Mouse (Mus musculus) thymus, adult 2 months (tissue): ENCODE data around the gene Eif3l. TPM values are rescaled to one million over a fixed set of nuclear protein-coding genes. Genes with fewer than 3 reads are reported as not detected.

Source experiments
- DNase-seq: peaks from one replicate; pipeline ENCODE4 v3.0.0; 2021
- H3K27ac ChIP-seq: fragments of 200-500 bp; 2 replicates; pipeline ENCODE4 v1.5.1; 2012; ENCODE audit warnings: low read length, control low read depth; ENCODE audit not compliant: control insufficient read depth, insufficient read depth
- H3K27me3 ChIP-seq: fragments of 200-500 bp; 2 replicates; pipeline ENCODE4 v1.6.1; 2012; ENCODE audit warnings: mild to moderate bottlenecking, low read length, moderate library complexity, mixed read lengths; ENCODE audit not compliant: control insufficient read depth, insufficient read depth
- H3K36me3 ChIP-seq: fragments of 200-500 bp; 2 replicates; pipeline ENCODE4 v1.6.1; 2012; ENCODE audit warnings: mild to moderate bottlenecking, low read length, moderate library complexity; ENCODE audit not compliant: control insufficient read depth, insufficient read depth
- H3K4me1 ChIP-seq: fragments of 200-500 bp; replicated peaks from 2 replicates; pipeline ENCODE4 v1.6.1; 2012; ENCODE audit warnings: low read length; ENCODE audit not compliant: control insufficient read depth, insufficient read depth
- H3K4me3 ChIP-seq: fragments of 200-500 bp; 2 replicates; pipeline ENCODE4 v1.5.1; 2012; ENCODE audit warnings: mild to moderate bottlenecking, low read length, control low read depth, moderate library complexity; ENCODE audit not compliant: control insufficient read depth, insufficient read depth
- CTCF ChIP-seq: fragments of 200-500 bp; IDR thresholded peaks from 2 replicates; pipeline ENCODE4 v1.5.1; 2012; ENCODE audit warnings: mild to moderate bottlenecking, control low read depth, low read length, moderate library complexity, borderline replicate concordance; ENCODE audit not compliant: control insufficient read depth, poor library complexity, insufficient read depth; ENCODE audit errors: extremely low read depth
- POLR2A ChIP-seq: fragments of 200-500 bp; IDR thresholded peaks from 2 replicates; pipeline ENCODE4 v1.6.1; 2012; ENCODE audit warnings: mild to moderate bottlenecking, low read length, control low read depth, moderate library complexity; ENCODE audit not compliant: control insufficient read depth, poor library complexity, insufficient read depth; ENCODE audit errors: extremely low read depth
- WGBS: fragments of 180-500 bp; shearing (Covaris S2); methylation state at CpG from one replicate; pipeline ENCODE4 v1.1.7; 2018; 5-methylcytosine and 5-hydroxymethylcytosine counted together
- polyA plus RNA-seq: library from polyadenylated mRNA; depleted of rRNA; stranded (reverse); fragments of >200 nt; gene quantifications from 2 replicates; pipeline ENCODE4 v1.2.3, GENCODE M21; 2012

Gene Eif3l
- polyA plus RNA-seq, 1 experiment, result 205 TPM

DNA sequence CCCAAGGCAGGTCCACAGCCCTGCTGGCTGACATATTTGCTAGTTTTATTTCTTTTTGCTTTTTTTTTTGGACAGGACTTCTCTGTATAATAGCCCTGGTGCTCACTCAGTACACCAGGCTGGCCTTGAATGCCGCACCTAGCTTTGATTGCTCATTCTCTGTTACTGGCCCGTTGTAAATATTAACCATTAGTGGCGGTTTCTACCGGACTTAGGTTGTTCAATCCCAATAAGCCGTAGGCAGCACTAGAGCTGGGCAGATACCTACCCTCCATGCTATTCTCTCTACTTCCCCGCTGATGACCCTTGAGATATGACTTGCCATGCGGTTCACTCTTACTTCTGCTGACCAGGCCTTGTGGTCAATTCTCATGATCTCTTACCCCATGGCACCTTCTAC is 4.6 kb downstream of the Eif3l start:
- H3K4me1 ChIP-seq, result peaks cover 10% of the 10 kb centered on the region
- H3K36me3 ChIP-seq, result peaks cover 70% of the 10 kb centered on the region
- no peak for TF ChIP-seq POLR2A
- no peak for TF ChIP-seq CTCF
- H3K27ac ChIP-seq, result no peak overlapping the region
- H3K27me3 ChIP-seq, result no peaks in the 10 kb centered on the region
- 97% methylated on average over 7 of the region's 7 CpGs for WGBS
- no peak for DNase-seq
- no peak overlapping the region for H3K4me3 ChIP-seq

- peaks cover 55% of the 10 kb centered on the region for H3K36me3 ChIP-seq
- H3K27ac ChIP-seq, result no peak overlapping the region
- H3K27me3 ChIP-seq, result no peaks in the 10 kb centered on the region
- no peak overlapping the region for H3K4me3 ChIP-seq
- DNase-seq, result no peak
- WGBS, result 96% methylated on average over 6 of the region's 6 CpGs
- H3K4me1 ChIP-seq, result no peaks in the 10 kb centered on the region
- no peak for TF ChIP-seq CTCF
- TF ChIP-seq POLR2A, result no peak
These were observed 17.3 kb downstream of the Eif3l start for GRCm38 (mm10) chr15:79092284-79092683.

DNA sequence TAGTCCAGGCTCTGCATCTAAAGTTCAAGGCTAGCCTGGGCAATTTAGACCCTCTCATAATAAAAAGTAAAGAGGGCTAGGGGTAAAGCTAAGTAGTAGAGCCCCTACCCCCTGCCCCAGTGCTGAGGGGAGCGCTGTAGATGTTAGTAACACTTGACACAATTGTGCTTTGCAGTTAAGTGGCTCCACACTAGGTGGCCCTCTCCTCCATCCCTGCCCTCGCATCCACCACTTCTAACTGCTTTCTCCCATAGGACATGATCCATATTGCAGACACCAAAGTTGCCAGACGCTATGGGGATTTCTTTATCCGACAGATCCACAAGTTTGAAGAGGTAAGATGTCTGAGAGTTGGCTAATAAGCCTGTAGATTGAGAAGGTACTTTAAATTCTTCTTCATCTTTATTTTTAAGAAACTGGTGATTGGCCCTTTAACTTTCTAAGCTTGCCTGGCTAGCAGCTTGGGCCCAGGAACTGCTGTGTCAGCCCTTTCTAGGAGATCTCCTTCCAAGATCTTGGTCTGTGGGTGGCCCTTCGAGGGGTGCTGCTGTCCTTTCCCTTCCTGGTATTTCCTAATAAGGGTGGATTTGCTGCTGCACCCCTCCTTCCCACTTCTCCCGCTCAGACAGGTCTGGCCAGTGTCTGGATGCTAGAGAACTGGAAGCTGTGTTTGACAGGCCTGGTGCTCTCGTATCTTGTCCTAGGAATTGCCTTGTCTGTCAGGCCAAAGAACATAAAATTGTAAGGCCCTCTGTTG is 18.3 kb downstream of the Eif3l start:
- Histone ChIP-seq H3K36me3 (peaks cover 50% of the 10 kb centered on the region), H3K27ac (no peak overlapping the region), H3K4me1 (no peaks in the 10 kb centered on the region), H3K27me3 (no peaks in the 10 kb centered on the region), H3K4me3 (no peak overlapping the region)
- TF ChIP-seq CTCF, result no peak
- no peak for TF ChIP-seq POLR2A
- 92% methylated on average over 7 of the region's 7 CpGs for WGBS
- DNase-seq, result no peak

DNA sequence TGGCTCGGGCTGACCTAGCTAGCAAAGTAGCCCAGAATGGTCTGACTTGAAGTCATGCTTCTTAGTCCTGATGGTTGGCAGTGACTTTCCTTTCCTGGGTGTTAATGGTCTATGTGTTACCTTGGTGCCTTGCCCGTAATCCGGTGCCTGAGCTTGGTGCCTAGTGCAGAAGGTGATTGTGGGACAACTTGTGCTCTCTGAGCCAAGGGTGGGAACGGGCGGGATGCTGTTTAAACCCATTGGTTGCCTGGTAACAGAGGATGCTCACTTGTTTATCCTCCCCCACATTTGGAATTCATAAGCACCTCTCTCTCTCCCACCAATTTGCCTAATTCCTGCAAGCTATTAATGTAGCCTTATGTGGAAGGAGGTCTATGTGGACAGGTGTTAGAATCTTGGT is 20.5 kb downstream of the Eif3l start:
- Histone ChIP-seq H3K4me3 (no peak overlapping the region), H3K4me1 (no peaks in the 10 kb centered on the region), H3K27me3 (no peaks in the 10 kb centered on the region), H3K36me3 (peaks cover 39% of the 10 kb centered on the region), H3K27ac (no peak overlapping the region)
- WGBS, result 86% methylated on average over 5 of the region's 5 CpGs
- TF ChIP-seq POLR2A (no peak), CTCF (no peak)
- no peak for DNase-seq

DNA sequence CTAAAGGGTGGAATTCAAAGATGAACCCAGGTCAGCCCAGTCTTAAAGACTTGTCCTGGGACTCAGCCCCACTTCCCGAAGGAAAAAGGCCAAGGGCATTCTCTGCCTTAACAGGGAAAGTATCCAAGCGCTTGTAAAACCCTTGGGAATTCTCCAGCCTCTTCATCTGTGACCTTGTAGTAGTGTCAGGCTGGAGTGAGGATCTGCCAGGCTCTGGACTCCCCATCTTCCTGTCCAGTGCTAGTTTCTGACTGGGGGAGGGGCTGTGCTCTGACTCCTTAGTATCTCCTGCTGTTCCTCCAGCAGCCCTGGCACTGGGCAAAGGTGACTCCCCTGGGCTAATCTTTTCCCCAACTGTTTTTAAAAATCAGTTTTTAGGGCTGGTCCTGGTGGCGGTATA is 21.6 kb downstream of the Eif3l start:
- Histone ChIP-seq H3K27me3 (no peaks in the 10 kb centered on the region), H3K36me3 (peaks cover 33% of the 10 kb centered on the region), H3K4me1 (no peaks in the 10 kb centered on the region), H3K4me3 (no peak overlapping the region), H3K27ac (no peak overlapping the region)
- 92% methylated on average over 3 of the region's 3 CpGs for WGBS
- TF ChIP-seq POLR2A (no peak), CTCF (no peak)
- DNase-seq, result no peak

DNA sequence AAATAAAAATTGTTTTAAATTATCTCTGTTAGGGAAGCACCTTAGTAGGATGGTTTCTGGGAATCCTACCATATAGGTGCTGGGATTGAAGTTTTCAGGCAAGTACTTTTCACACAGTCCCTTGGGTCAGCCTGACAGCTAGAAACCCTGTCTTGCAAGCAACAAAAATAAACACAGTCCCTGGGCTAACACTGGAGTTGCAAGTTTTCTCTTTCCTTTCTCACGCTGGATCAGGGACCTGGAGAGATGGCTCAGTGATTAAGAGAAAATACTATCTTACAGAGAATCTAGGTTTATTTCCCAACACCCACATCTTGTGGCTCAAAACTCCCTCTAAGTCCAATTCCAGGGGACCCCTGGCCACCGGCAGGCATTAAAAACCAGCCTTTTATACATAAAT is 22.2 kb downstream of the Eif3l start:
- Histone ChIP-seq H3K4me3 (no peak overlapping the region), H3K36me3 (peaks cover 27% of the 10 kb centered on the region), H3K4me1 (no peaks in the 10 kb centered on the region), H3K27ac (no peak overlapping the region), H3K27me3 (no peaks in the 10 kb centered on the region)
- no peak for TF ChIP-seq POLR2A
- no peak for TF ChIP-seq CTCF
- WGBS, result 69% methylated on average over 2 of the region's 2 CpGs
- no peak for DNase-seq

GRCm38 (mm10) chr15:79097611-79098025 is 22.6 kb downstream of the Eif3l start:
- H3K4me3 ChIP-seq, result no peak overlapping the region
- no peak for TF ChIP-seq CTCF
- no peak for TF ChIP-seq POLR2A
- DNase-seq, result no peak
- H3K36me3 ChIP-seq, result peaks cover 23% of the 10 kb centered on the region
- no peak overlapping the region; the same call in 1 of the 2 replicates for H3K27ac ChIP-seq
- H3K27me3 ChIP-seq, result no peaks in the 10 kb centered on the region
- no peaks in the 10 kb centered on the region for H3K4me1 ChIP-seq
- WGBS, result 92% methylated on average over 6 of the region's 6 CpGs
